In genomic region chr2:112353685-112354455, GRCm38 (mm10) we compare ENCODE assay signal across 24 mouse cellular contexts.
"Had no signal": no experiment of that assay in that cellular context is flagged by ENCODE, and none has a peak within 500 bp of the region (broad histone marks: within the 10 kb centered on the region; RNA-seq: fewer than 3 reads in every experiment).

No protein-coding gene starts in this region.

- DNase-seq: gastrocnemius, adult 2 months; gastrocnemius, postnatal 10 days; gastrocnemius, postnatal 25 days; heart, postnatal 10 days; heart, postnatal 4 days; kidney, adult 9 months; kidney, postnatal 25 days; liver; lung, adult 18-20 months had no signal

- ATAC-seq: hindbrain, embryonic 16.5 days; inflammation-experienced regulatory T-cells, adult 6 months; intestine, embryonic 15.5 days; intestine, postnatal 0 days; liver, embryonic 12.5 days had no signal

- H3K27me3 ChIP-seq: heart, embryonic 12.5 days; hindbrain, embryonic 12.5 days; intestine, embryonic 15.5 days; limb, embryonic 12.5 days; liver, embryonic 12.5 days had no signal

- H3K4me1 ChIP-seq: heart, embryonic 10.5 days; heart, embryonic 12.5 days; hindbrain, embryonic 10.5 days; hindbrain, embryonic 12.5 days; intestine, embryonic 15.5 days; limb, embryonic 10.5 days; limb, embryonic 12.5 days; liver, embryonic 12.5 days had no signal

- H3K4me2 ChIP-seq: heart, embryonic 12.5 days; hindbrain, embryonic 12.5 days; hindbrain, embryonic 14.5 days; intestine, embryonic 15.5 days; limb, embryonic 12.5 days; liver, embryonic 12.5 days had no signal

- H3K9me3 ChIP-seq: heart, embryonic 10.5 days; heart, embryonic 12.5 days; hindbrain, embryonic 10.5 days; hindbrain, embryonic 12.5 days; intestine, embryonic 15.5 days; limb, embryonic 10.5 days; limb, embryonic 12.5 days; liver, embryonic 12.5 days had no signal

- H3K4me3 ChIP-seq: gastrocnemius, adult 2 months; heart, embryonic 10.5 days; heart, embryonic 12.5 days; hindbrain, embryonic 10.5 days; hindbrain, embryonic 12.5 days; intestine, embryonic 15.5 days; layer of hippocampus, adult 2 months; left cerebral cortex, adult 2 months; limb, embryonic 10.5 days; limb, embryonic 12.5 days; liver, embryonic 12.5 days had no signal

- H3K27ac ChIP-seq: gastrocnemius, adult 2 months; heart, embryonic 10.5 days; hindbrain, embryonic 10.5 days; hindbrain, embryonic 12.5 days; hindbrain, embryonic 14.5 days; intestine, embryonic 15.5 days; layer of hippocampus, adult 2 months; left cerebral cortex, adult 2 months; limb, embryonic 10.5 days; limb, embryonic 12.5 days; liver, embryonic 12.5 days; liver, embryonic 14.5 days had no signal

- H3K9ac ChIP-seq: heart, embryonic 12.5 days; hindbrain, embryonic 12.5 days; hindbrain, embryonic 14.5 days; intestine, embryonic 15.5 days; limb, embryonic 12.5 days; liver, embryonic 12.5 days; liver, embryonic 14.5 days had no signal
